Mouse (Mus musculus) urinary bladder, postnatal 36 days (tissue): Measurements from ENCODE around the gene Gm20388.
A peak's percentile ranks its signal among the peaks of the same experiment; 100 is the strongest.

Experiments used
- DNase-seq, 2 experiments: peaks; one replicate each; pipeline ENCODE4 v3.0.0; 2022; ENCODE audit warnings: low spot score in 2 of 2, mixed read lengths in 1 of 2

Gm20388 gene

DNA sequence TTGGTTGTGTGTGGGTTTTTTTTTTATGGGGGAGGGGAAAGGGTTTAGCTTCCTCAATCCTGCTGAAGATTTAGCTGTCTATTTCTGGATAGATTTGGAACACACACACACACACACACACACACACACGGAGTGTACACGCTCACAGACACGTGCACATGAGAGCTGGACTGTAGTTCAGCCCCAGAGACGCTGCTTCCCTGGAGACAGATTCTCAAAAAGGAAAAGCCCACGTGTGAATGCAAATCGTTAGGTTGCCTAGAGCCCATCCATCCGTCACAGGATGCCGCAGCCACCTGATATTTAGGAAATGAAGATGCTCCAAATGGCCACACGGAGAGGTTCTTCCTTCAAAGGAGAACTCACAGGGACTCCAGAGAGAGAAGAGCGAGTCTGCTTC lies 3969.6 kb downstream of the Gm20388 start:
- DNase-seq: no peak

DNA sequence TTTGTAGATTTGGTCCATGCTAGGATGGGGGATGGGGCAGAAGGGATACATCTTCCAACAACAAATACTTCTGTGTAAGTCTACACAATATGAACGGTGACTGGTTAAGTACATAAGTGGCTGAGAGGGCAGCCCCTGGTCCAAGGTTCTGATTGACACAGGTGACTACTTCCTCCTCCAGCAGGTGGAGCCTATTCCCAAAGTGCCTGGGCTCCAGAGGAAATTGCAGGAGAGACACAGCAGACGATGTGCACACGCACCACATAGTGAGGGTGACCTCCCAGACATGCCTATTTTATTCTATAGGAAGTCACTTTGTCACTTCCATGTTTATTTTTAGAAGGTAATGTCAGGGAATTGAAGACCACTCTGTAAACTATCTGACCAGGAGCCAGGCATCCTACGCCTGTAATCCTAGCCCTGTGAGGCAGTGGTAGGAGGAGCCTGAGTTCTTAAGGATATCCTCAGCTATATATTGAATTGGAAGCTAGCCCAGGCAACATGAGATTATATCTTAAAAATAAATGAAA lies 3970.2 kb downstream of the Gm20388 start:
- no peak for DNase-seq

DNA sequence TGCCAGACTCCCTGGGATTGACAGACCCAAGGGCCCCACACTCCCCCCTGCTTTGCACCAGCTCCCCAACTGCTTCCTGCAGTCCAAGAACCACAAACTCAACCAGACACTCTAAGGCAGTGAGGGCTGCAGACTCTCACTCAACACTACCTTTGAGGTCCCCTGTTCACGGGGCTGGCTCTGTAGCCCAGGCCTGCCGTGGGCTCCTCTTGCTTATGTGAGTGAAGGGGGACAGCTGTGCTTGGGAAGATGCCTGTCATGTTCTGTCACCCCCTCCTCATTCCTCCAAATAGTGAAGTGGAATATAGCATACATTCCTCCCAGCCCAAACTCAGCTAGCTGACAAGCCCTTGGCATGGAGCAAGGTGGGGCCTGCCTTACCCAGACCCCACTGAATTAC lies 3971.8 kb downstream of the Gm20388 start:
- no peak for DNase-seq

DNA sequence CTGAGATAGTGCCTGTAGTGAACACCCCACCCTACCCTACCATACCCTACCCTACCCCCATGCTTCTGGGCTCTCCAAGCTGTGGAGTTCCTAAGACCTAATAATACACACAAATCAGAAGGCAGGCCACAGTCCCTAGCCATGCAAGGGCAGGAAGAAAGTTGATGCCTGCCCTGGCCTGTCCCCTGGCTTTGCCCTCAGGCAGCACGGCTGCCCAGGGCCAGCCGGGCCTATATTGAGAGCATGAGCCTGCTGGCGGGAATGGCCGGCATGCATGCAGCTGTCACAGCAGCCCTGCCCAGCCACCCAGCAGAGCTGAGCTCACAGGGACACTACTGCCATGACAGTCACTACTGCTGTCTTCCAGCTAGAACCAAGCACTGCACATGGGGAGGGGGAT lies 3972.5 kb downstream of the Gm20388 start:
- no peak for DNase-seq

DNA sequence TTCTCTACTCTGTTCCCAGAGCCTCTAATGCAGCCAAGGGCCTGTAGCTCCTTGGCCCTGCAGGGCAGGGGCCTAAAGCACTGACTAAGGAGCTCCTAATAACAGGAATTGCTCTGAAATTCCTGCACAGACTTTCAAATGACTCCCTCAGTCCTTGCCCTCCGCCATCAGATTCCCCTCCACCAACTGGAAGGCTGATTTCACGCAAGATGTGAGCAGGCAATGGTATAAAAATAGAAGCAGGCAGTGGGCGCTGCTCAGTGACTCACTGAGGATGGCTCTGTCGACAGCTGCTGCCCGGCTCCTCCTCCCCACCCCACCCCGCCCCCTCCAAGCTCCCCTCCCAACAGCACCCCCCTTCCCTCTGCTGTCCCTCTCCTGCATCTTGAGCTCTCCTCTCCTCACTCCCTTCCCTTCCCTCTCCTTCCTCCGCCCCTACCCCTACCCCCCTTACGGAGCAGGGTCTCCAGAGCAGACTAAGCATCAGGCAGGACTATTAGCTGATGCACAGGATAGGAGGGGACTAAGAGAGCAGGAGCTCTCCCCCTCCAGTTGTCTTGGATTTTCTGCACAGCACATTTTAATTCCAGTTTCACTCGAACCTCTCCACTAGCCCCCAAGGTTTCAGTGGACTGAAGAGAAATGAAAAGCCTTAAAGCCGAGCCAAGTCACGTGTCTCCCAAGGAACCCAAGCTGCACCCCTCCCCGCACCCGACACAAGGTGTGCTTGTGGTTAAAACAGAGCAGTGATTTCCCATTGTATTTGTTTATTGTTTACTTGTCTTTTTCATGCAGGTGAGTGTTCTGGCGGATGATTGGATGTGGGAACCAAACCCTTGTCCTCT lies 3974.3 kb downstream of the Gm20388 start:
- no peak for DNase-seq

DNA sequence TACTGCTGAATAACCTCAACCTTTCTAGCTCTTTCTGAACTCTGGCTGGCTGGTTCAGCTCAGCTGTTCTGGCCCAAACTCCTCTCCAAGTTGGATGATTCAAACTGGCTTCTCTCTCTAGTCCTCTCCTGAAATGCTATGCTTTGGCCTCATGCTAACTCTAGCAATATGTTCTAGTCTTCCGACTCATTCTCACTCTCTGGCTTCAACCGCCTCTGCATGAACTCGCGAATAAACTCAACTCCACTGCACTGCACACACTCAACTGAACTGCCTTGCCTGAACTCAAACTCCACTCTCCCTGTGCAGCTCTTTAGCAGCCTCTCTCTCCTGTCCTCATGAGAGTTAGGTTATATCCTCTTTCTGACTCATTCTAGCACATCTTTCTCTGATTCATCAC lies 3976.5 kb downstream of the Gm20388 start:
- DNase-seq: no peak

DNA sequence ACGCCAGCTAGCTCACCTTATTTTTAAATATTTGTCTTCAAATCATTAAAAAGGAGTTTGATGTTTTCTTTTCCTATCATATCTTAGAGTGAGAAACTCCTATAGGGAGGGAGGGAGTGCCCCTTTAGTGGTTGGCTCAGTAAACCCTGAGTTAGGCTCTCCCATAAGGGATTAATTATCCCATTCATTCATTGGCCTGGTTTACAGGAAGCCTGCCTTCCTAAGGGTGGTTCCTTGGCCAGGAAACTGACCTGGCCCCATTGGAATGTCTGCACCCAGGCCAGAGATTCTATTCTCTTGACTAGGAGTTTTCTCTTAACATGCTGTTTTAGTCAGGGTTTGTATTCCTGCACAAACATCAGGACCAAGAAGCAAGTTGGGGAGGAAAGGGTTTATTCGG lies 3977.3 kb downstream of the Gm20388 start:
- no peak for DNase-seq

DNA sequence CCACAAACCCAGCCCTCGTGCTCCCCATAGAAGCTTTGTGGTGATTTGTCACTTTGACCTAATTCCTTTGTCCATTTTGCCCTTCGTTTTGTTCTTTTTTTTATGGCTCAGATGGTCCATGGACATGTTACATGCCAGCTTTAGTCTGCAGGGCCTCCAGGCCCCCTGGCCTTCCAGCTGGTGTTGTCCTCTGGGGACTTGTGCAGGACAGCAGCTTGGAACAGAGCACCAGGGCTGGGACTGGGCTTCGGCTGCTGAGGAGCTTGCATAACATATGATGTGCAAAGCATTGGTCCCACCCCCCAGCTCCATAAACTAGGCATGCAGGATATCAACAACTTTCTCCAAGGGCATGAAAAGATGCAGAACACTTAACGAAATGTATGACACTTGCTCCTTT lies 3979.2 kb downstream of the Gm20388 start:
- DNase-seq: no peak

DNA sequence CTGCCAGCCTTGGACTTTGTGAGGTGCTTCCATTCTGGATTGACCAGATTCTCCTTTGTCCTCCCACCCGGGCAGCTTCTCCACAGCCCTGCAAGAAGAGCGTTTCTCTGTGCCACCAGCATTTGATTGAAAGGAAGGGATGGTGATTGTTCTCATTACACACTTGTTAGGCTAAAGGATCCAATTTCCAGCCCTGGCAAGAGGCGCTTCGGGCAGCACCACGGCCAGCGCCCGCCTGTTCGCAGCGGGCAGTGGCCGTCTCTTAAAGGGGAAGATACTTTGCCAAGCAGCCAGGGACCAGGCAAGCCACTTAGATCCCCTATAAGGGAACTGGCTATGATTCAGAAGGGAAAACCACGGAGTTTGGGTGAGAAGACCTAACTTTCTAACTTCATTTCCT lies 3980.6 kb downstream of the Gm20388 start:
- DNase-seq: peak; percentile 14 to 33

DNA sequence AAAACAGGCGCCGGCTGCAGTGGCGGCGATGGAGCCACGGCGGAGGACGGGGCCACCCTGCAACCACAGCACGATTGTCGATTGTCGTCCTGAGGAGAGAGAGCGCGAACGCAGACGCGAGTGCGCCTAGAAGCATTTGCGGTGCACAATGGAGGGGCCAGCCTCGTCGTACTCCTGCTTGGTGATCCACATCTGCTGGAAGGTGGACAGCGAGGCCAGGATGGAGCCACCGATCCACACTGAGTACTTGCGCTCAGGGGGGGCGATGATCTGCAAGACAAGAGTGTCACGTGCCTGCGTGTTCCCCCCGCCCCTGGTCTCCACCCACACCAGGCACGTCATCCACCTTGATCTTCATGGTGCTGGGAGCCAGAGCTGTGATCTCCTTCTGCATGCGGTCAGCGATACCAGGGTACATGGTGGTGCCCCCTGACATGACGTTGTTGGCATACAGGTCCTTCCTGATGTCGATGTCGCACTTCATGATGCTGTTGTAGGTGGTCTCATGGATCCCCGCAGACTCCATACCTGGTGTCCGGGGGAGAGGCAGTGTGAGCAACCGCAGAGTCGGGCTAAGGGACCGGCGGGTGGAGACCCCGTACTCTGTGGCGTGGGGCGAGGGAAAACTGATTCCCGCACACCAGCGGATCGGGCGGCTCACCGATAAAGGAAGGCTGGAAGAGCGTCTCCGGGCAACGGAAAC lies 3981.4 kb downstream of the Gm20388 start:
- no peak for DNase-seq

DNA sequence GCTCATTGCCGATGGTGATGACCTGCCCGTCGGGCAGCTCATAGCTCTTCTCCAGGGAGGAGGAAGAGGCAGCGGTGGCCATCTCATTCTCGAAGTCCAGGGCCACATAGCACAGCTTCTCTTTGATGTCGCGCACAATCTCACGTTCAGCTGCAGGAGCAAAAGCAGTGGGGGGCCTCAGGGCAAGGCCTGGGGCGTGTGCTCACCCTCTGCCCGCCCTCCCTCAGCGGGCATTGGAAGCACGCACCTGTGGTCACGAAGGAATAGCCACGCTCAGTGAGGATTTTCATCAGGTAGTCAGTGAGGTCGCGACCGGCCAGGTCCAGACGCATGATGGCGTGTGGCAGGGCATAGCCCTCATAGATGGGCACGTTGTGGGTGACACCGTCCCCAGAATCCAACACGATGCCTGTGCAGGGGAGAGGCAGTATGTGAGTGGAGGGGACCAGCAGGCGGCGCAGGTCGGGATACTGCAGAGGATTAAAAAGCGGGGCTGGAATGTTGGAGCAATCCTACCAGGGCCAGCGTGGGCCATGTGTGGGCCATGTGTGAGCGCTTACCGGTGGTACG lies 3982.0 kb downstream of the Gm20388 start:
- DNase-seq: no peak

DNA sequence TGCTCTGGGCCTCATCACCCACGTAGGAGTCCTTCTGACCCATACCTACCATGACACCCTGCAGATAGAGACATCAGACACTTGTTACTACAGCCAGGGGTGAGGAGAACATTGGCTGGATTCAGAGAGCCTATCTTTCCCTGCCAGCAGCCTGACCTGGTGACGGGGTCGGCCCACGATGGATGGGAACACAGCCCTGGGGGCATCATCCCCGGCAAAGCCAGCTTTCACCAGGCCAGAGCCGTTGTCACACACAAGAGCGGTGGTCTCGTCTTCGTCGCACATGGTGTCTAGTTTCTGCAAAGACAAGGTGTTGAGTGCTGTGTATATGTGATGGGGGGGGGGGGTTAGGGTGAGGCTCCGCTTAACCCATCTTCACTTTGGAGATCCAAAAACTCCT lies 3982.8 kb downstream of the Gm20388 start:
- no peak for DNase-seq

DNA sequence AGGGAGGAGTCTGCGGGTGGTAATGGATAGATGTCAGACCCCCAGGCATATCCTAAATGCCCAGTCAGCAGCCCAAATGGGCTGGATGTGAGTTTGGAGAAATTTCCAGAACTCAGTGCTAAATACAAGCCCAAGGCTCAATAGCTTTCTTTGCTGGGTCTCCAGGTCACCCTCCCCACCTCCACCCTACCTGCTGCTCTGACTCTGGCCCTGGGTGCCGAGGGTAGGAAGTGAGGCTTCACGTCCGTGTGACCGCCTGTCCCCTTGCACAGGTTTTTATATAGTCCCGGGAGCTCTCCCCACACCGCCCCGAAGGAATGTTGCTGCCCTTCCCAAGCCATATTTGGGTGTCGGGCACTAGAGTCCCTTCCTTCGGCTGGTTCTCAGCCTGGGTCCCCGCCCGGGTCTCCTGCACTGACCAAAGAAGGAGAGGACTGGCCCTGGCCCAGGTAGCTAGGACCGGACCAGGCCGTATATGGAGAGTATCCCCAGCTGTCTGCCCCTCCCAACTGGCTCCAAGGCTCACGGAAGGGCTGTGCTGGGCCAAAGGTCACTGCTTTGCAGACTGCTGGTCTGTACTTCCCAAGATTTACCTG lies 3984.0 kb downstream of the Gm20388 start, which contains the start of gene Acta1:
Gene Acta1, minus strand, starts transcription at position 250 of the 596 bp plus-strand sequence.
- DNase-seq: peak in 1 of 2 experiments; percentile 5

DNA sequence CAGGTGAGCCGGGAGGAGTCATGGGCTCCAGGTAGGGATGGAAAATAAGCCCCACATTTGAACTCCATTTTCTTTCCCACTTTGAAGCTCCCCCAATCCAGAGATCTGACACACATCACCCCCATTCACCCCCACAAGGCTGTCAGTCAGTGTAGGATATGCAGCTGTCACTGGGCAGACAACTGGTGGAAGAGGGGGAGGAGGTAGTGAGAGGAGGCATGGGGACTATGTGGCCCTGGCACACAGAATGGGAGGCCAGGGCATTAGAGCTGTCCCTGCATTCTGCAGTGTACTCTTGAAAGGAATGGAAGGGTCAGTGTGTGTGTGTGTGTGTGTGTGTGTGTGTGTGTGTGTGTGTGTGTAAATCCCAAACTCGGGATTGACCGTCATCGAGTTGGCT lies 3984.6 kb downstream of the Gm20388 start:
- DNase-seq: no peak

DNA sequence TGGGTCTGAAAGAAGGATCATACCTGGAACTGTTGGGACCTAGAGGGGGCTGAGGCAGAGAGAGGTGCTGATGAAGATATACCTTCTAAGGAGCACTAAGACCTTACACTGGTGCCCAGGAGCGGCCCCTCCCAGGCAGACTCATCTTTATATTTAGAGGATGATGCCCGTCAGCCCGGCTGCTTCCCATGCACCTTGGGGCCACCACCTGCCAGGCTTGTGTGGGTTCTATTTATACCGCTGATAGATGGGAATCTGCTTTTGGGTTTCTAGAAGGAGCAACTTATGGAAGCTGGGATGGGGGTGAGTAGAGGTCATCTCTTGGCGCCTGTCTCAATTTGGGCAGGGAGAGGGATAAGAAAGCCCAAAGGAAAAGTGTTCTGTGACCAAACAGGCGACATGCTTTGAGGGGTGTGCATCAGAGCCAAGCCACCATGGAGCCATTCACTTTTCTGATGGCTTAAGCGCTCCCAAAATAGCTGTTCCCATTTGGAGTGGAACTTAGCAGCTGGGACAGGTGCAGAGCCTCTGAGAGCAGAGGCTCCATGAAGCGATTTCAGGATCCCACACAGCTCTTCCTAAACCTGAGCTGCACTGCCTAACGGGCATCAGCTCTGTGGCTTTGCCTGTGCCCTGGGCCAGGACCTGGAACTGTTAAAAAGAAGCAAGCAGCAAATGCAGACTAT lies 3985.2 kb downstream of the Gm20388 start:
- no peak for DNase-seq

DNA sequence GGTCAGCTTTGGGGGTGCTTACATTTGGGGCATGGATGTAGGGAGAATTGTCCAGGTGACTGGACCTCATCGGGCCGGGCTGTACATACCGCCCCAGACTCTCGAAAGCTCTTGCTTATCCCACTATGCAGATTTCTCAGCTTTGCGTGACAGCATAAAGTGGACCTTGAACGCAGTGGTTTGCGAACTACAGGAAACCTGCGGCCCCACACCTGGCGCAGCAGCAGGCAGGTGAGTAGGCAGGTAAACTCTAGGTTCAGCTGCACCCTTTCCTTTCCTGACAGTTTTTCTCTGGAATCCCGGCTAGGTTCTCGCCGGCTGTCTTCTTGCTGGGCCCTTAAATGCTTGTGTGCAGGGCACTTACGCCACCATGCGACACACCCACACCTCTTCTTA lies 3985.7 kb downstream of the Gm20388 start:
- DNase-seq: no peak

DNA sequence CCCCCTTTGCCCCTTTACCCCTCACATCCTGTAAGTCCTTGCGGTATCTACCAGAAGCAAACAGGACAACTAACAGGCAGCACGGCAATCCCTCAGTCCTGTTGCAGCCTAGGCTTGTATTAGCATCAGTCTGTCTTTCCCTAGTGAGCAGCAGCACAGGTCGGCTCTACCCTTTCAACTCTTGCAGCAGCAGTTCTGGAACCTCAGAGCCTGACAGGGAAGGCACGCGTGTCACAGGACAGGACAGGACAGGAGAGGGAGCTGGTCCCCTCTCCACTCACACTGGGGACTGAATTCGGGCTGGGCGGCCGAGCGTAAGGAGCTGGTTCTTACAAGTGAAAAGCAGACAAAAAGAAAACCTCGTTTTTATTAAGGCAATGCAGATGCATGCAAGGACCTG lies 3986.1 kb downstream of the Gm20388 start:
- DNase-seq: no peak

DNA sequence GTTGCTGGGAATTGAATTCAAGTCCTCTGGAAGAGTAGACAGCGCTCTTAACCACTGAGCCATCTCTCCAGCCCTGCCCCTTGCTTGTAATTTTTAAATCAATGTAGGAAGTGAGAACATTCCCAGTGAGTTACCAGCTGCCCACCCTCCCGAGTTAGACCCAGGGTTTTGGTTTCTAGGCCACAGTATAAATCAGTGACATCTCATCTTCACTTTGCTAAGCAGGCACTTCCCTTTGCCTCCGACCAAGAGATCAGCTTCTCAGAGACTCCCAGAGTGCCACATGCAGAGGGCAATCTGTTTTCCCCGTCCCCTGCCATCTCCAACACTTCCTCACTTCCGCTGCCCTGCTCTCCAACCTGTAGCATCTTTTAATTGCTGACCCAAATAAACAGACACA lies 3987.9 kb downstream of the Gm20388 start:
- DNase-seq: no peak

DNA sequence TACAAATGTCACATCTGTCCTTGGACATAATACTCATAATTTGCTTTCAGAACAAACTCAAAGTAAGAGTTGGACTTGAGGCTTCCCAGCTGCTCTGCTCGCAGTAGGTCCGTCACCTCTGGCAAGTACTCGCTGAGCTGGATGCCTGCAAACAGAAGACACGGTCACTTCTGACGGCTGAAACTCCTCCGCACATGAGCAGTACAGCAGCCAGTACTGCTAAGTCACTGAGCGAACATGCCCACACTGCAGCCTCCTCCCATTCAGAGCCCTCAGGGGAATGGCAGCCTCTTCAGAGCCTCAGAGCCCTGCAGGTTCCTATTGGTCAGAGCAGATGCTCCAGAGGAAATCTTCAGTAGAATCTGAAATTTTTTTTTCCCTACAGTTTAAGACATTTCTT lies 3988.7 kb downstream of the Gm20388 start:
- no peak for DNase-seq

DNA sequence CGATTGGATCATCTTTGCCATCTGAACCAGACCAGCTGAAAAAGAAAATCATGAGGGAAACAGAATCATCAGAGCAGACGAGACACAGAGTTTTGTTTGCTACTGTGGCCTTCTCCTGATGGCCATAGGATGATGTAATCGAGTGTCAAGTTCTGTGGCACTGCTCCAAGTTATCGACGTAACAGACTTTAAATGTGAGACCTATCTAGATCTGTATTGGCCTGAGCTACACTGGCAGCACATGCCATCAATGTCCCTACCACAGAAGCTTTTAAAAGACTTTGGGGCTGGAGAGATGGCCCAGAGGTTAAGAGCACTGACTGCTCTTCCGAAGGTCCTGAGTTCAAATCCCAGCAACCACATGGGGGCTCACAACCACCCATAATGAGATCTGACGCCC lies 3992.0 kb downstream of the Gm20388 start:
- DNase-seq: no peak

DNA sequence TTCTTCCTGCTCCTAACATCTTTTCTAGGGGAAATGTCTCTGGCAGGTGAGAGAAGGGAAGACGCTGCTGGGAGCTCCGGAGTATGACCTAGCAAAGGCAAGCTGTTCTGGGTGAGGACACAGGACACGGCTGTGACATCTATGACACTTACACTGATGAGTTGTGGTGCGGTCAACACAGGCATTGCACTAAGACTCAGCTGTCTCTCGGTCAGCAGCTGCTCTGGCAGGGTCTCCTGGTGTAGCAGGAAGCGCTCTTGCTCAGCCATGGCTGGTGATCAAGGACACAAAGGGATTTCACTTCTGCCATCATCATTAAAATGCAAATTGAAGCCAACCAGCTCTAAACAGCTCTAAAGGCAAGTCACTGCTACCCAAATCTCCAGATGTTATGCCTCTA lies 3997.0 kb downstream of the Gm20388 start:
- DNase-seq: no peak

DNA sequence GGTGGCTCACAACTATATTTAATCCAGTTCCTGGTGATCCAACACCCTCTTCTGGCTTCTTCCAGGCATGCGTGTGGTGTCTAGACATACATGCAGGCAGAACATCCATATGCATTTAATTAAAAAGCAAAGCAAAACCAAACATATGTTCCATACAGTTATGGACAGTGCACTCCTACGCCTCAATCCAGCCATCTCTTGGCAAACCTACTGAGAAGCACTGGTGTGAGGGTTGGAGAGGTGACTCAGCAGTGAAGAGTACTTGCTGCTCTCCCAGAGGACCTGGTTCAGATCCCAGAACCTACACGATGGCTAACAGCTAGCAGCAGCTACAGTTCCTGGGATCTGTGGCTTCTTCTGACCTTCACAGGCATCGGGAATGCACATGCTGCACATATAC lies 4001.6 kb downstream of the Gm20388 start:
- DNase-seq: no peak
